Mouse (Mus musculus) heart, adult 18-20 months (tissue): ENCODE results near the gene Lgals2. TPM values are rescaled to one million over a fixed set of nuclear protein-coding genes. Genes with fewer than 3 reads are reported as not detected.

Source experiments
- DNase-seq, 2 experiments: peaks; one replicate each; pipeline ENCODE4 v3.0.0; 2021 to 2022; ENCODE audit warnings: mixed read lengths in 1 of 2
- microRNA-seq, 2 experiments: library from miRNA; unstranded; fragments of <30 nt; microRNA quantifications; one replicate each; pipeline ENCODE4 v1.2.0; 2022
- total RNA-seq, 2 experiments: library from RNA; stranded (reverse); gene quantifications; 2 replicates each; pipeline ENCODE4 v1.2.3; 2021

Lgals2 gene
- total RNA-seq, 2 experiments from 2014 or later: not detected

DNA sequence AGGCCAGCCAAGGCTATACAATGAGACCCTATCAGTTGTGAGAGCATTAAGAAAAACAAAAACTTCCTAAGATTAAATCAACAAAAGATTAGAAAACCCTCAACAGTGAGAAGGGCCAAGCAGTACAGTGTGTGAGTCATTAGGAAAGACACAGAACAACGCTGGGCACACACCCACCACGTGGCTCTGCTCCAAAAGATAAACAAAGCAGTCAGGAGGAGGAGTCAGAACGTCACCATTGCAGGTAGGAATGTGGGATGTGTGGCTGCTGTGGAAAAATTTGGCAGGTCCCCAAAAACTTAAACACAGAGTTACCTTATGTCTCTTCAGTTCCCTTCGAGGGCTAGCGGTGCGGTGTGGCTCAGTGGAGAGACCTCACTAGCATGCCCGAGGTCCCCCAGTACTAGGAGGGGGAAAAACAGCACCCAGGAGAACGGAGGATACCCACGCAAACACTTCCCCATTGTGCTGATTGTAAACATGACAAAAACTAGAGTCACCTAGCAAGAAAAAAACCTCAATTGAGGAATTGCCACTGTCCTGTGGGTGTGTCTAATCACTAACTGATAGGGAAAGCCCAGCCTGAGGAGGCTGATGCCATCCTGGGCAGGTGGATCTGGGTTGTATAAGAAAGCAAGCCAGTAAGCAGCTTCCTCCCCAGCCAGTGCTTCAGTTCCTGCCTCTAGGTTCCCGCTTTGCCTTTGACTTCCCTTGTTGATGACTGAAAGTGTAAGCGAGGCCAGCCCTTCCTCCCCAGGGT is 39.8 kb downstream of the Lgals2 start:
- DNase-seq: peak; percentile 60 to 71

- no peak for DNase-seq
These were observed 41.7 kb downstream of the Lgals2 start for GRCm38 (mm10) chr15:78813603-78814002.

DNA sequence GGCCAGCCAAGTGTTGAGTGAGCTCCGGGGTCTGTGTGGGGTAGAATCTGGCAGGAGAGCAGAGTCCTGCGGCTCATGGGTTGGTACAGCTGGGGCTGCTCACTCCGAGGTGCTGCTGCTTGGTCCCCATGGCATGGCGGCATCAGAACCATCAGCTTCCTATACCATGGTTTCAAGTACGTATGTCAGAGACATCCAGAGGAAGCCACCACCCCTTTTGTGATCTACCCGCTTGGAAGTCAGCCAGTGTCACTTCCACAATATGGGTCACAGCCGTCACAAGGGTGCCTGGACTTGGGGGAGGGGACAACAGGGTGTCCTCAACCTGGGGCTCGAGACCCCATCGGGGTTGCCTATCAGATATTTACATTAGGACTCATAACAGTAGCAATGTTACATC is 45.2 kb downstream of the Lgals2 start:
- no peak for DNase-seq

DNA sequence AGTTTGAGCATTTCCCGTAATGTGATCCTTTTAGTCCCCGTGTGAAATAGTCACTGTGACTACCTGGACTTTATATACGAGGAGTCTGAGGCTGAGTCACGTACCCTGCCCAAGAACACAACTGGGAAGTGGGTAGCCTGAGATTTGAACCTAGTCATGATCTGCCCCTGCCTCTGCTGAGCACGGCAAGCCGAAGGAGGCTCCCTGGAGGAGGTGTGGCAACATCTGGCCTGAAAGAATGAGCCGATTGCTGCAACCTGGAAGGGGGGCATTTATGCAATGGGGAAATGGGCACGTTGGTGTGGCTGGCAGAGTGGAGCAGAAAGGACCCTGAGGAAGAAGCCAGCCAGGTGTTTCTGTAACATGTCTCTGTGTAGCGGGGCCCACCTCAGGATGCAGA is 45.6 kb downstream of the Lgals2 start:
- DNase-seq: no peak

- DNase-seq: no peak
These were observed 46.3 kb downstream of the Lgals2 start for GRCm38 (mm10) chr15:78808980-78809379.

DNA sequence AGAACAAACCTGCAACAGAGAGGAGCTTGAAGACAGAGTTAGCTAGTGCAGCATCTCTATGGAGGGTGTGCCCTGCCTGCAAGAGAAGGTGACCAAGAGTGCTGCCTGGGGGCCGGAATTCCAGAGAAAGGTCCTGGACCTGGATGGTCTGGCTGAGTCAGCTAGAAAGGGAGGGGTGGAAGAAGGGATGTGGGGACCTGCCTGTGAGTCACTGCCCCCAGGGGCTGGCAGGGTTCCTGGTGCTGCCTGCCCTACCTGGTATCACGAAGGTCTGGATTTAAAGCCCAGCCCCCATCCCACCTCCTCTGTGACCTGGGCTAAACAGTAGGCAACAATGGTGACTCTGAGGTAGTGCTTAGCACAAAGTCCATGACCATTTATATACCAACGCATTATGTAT is 48.2 kb downstream of the Lgals2 start:
- DNase-seq: no peak

- peak in 1 of 2 experiments; percentile 8 for DNase-seq
These were observed 48.7 kb downstream of the Lgals2 start for GRCm38 (mm10) chr15:78806614-78807013.

GRCm38 (mm10) chr15:78805351-78805750 is 50.0 kb downstream of the Lgals2 start:
- DNase-seq: peak in 1 of 2 experiments; percentile 17

DNA sequence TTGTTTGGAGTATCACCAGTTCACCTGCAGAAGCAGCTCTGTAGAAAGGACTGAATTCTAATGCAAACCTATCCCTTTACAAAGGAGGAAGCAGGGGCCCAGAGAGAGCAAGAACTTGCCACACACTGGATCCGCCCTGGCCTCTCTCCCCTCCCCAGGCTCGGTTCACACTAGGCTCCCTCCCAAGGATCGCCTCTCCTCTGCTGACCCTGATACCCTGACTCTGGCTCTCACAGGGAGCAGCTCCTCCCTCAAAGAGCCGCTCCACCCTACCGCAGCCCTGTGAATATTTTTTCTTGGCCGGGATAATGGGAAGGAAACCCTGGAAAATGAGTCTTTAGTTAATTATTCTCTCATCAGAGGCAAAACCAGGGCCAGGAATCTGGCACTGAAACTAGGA is 51.0 kb downstream of the Lgals2 start:
- peak; percentile 50 to 70 for DNase-seq

DNA sequence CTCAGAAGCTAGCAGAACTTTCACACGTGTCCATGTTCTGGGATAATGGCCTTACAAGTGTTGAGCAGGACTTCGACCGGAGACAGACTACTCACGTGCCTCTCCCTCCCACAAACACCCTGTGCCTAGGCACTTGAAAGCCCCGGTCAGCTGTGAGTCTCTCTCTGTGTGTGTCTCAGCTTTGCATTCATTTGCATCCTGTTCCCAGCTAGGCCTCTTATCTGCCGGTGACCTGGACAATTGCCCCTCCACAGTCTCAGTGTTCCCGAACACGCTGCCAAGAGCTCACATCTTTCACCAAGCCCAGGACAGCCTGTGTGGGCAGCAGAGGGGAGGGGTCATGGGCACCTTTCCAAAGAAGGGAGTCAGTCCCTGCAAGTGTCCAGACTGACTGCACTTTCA is 51.8 kb downstream of the Lgals2 start:
- peak; percentile 85 to 90 for DNase-seq

GRCm38 (mm10) chr15:78802776-78803391 is 52.4 kb downstream of the Lgals2 start, which contains the start of gene Card10:
TSS of gene Card10 (minus strand) at chr15:78803042.
- peak; percentile 77 to 80 for DNase-seq

GRCm38 (mm10) chr15:78801971-78802741 is 53.2 kb downstream of the Lgals2 start:
- DNase-seq: peak; percentile 57 to 67

GRCm38 (mm10) chr15:78801571-78801970 is 53.8 kb downstream of the Lgals2 start:
- DNase-seq: no peak

Small RNAs within 50 kb of the gene (microRNA-seq; reads per million reads assigned to microRNA genes)
- 0 to 0.54 reads per million in 2 experiments for gene Mir6955

Other genes with a start within 250 kb of the Lgals2 start
- 1 to 10 TPM; 1.6 to 2.2 TPM for gene Elfn2, start 136.8 kb downstream of the Lgals2 start, total RNA-seq
- 10 to 100 TPM; 10.8 to 11.0 TPM for gene Mfng, start 82.1 kb downstream of the Lgals2 start, total RNA-seq
- gene Card10, start 52.5 kb downstream of the Lgals2 start, total RNA-seq: 10 to 100 TPM; 14.1 to 14.5 TPM
- 10 to 100 TPM; 26.3 to 27.9 TPM for gene Cdc42ep1, start 12.9 kb downstream of the Lgals2 start, total RNA-seq
- 10 to 100 TPM; 40.3 to 45.2 TPM for gene Gga1, start 21.7 kb upstream of the Lgals2 start, total RNA-seq
- under 1 TPM; 0.10 to 0.27 TPM for gene Gm49510, start 44.1 kb upstream of the Lgals2 start, total RNA-seq
- 1 to 10 TPM; 3.5 to 7.1 TPM for gene Sh3bp1, start 44.2 kb upstream of the Lgals2 start, total RNA-seq
- under 1 TPM; 0.62 to 0.64 TPM for gene Pdxp, start 58.4 kb upstream of the Lgals2 start, total RNA-seq
- 100 to 1,000 TPM; 185 to 222 TPM for gene Lgals1, start 71.2 kb upstream of the Lgals2 start, total RNA-seq
- 10 to 100 TPM; 15.7 to 19.1 TPM for gene Nol12, start 79.4 kb upstream of the Lgals2 start, total RNA-seq
- gene Triobp, start 92.2 kb upstream of the Lgals2 start, total RNA-seq: 10 to 100 TPM; 25.5 to 30.2 TPM
- gene H1f0, start 172.9 kb upstream of the Lgals2 start, total RNA-seq: 10 to 100 TPM; 62.5 to 70.0 TPM
- not detected for gene Galr3, start 186.4 kb upstream of the Lgals2 start, total RNA-seq
- gene Ankrd54, start 207.4 kb upstream of the Lgals2 start, total RNA-seq: 1 to 10 TPM; 7.2 to 8.6 TPM
- 10 to 100 TPM; 70.4 to 73.8 TPM for gene Eif3l, start 219.7 kb upstream of the Lgals2 start, total RNA-seq